Comparison of ENCODE assay signal across 8 mouse cellular contexts in genomic region chrX:71556115-71556941, GRCm38 (mm10). TPM values are rescaled to one million over a fixed set of nuclear protein-coding genes. Genes with fewer than 3 reads are reported as not detected.
DNase-seq lines count a peak whose midpoint lies in the region; ATAC-seq and TF ChIP-seq lines count a peak whose summit lies in the region.

No protein-coding gene starts in this region.

- no peak overlapping the region for H3K27ac ChIP-seq in left cerebral cortex, adult 2 months
- H3K27ac ChIP-seq in hindbrain, embryonic 14.5 days, result peak overlapping the region; percentile 97
- peak overlapping the region; percentile 61 for H3K27ac ChIP-seq in liver, adult 2 months (replicated peaks; ENCODE audit: insufficient read depth, low read depth, low read length)
- peak overlapping the region; percentile 96 for H3K27ac ChIP-seq in neural tube, embryonic 14.5 days (ENCODE audit: low read depth, low read length)

- peak overlapping the region; percentile 52 for H3K4me2 ChIP-seq in hindbrain, embryonic 14.5 days (replicated peaks)
- peak overlapping the region; percentile 35 for H3K4me2 ChIP-seq in neural tube, embryonic 14.5 days (ENCODE audit: low read depth, low read length)

- no peak for TF ChIP-seq CTCF in left cerebral cortex, adult 2 months (IDR thresholded peaks at IDR 0.05)
- TF ChIP-seq CTCF in liver, adult 2 months (IDR thresholded peaks at IDR 0.05; ENCODE audit: low read depth, low read length), result no peak

- no peaks in the 10 kb centered on the region; the same call in 1 of the 2 replicates for H3K4me1 ChIP-seq in hindbrain, embryonic 14.5 days (replicated peaks; ENCODE audit: control insufficient read depth, insufficient read depth, low read length)
- no peaks in the 10 kb centered on the region for H3K4me1 ChIP-seq in liver, adult 2 months (ENCODE audit: control insufficient read depth, insufficient read depth, low read length)
- H3K4me1 ChIP-seq in neural tube, embryonic 14.5 days (ENCODE audit: control insufficient read depth, insufficient read depth, low read length), result no peaks in the 10 kb centered on the region

- peak overlapping the region; percentile 93 for H3K9ac ChIP-seq in hindbrain, embryonic 14.5 days
- H3K9ac ChIP-seq in liver, adult 2 months (ENCODE audit: low read depth, low read length), result peak overlapping the region; percentile 95
- peak overlapping the region; percentile 82 for H3K9ac ChIP-seq in neural tube, embryonic 14.5 days (replicated peaks; ENCODE audit: low read depth, low read length)

- H3K4me3 ChIP-seq in left cerebral cortex, adult 2 months, result peak overlapping the region; percentile 58
- H3K4me3 ChIP-seq in hindbrain, embryonic 14.5 days (replicated peaks; ENCODE audit: low read length), result peak overlapping the region; percentile 72
- peak overlapping the region; percentile 98 for H3K4me3 ChIP-seq in liver, adult 2 months (ENCODE audit: insufficient read depth, low read depth, low read length)
- peak overlapping the region; percentile 64 for H3K4me3 ChIP-seq in neural tube, embryonic 14.5 days (ENCODE audit: low read depth, low read length)

- WGBS in hindbrain, embryonic 14.5 days, result 8% methylated on average over 26 of the region's 112 CpGs
- 0% methylated on average over 56 of the region's 112 CpGs for WGBS in liver, adult 2 months
- 18% methylated on average over 32 of the region's 112 CpGs for WGBS in neural tube, embryonic 14.5 days

- no peak for TF ChIP-seq POLR2A in liver, adult 2 months (IDR thresholded peaks at IDR 0.05; ENCODE audit: extremely low read depth, insufficient read depth, low read length)

- H3K9me3 ChIP-seq in hindbrain, embryonic 14.5 days (ENCODE audit: control insufficient read depth, low read length), result no peaks in the 10 kb centered on the region
- no peaks in the 10 kb centered on the region for H3K9me3 ChIP-seq in neural tube, embryonic 14.5 days (ENCODE audit: control insufficient read depth, low read length)

- no peaks in the 10 kb centered on the region for H3K27me3 ChIP-seq in hindbrain, embryonic 14.5 days (ENCODE audit: control insufficient read depth, insufficient read depth, low read length)
- no peaks in the 10 kb centered on the region for H3K27me3 ChIP-seq in liver, adult 2 months (ENCODE audit: control insufficient read depth, insufficient read depth, low read length)
- H3K27me3 ChIP-seq in neural tube, embryonic 14.5 days (ENCODE audit: control insufficient read depth, insufficient read depth, low read length), result no peaks in the 10 kb centered on the region

- peak; percentile 36; the same call in 1 of the 2 replicates for ATAC-seq in erythroid progenitor cell, adult 5-6 weeks (replicated peaks; ENCODE audit: low FRiP score, poor library complexity, severe bottlenecking)
- ATAC-seq in hindbrain, embryonic 14.5 days (ENCODE audit: low FRiP score), result peak; percentile 67
- peak; percentile 66 for ATAC-seq in neural tube, embryonic 14.5 days (ENCODE audit: low read depth)

- H3K79me2 ChIP-seq in liver, adult 2 months (ENCODE audit: control insufficient read depth, insufficient read depth, low read length), result no peaks in the 10 kb centered on the region

- peaks cover 18% of the 10 kb centered on the region for H3K36me3 ChIP-seq in hindbrain, embryonic 14.5 days (replicated peaks; ENCODE audit: control insufficient read depth, insufficient read depth)
- no peaks in the 10 kb centered on the region; the same call in 1 of the 2 replicates for H3K36me3 ChIP-seq in liver, adult 2 months (ENCODE audit: control insufficient read depth, insufficient read depth, low read length)
- H3K36me3 ChIP-seq in neural tube, embryonic 14.5 days (ENCODE audit: control insufficient read depth, insufficient read depth, low read length), result no peaks in the 10 kb centered on the region

- intact Hi-C loops in left cerebral cortex, adult 2 months (cut with DNase I), result loop anchor here (1.0 to 5.0 kb wide), 3 partner anchors 46 to 128 kb away; no protein-coding TSS in a partner anchor

- DNase-seq in left cerebral cortex, adult 2 months (ENCODE audit: extremely low spot score in 1 of 2, low spot score in 2 of 2), result peak; percentile 12 to 17
- no peak for DNase-seq in left cerebral cortex, adult 11 months (ENCODE audit: low spot score)
- DNase-seq in adrenal gland, postnatal 10 days, result peak; percentile 46
- peak; percentile 28 for DNase-seq in hindbrain, embryonic 14.5 days (ENCODE audit: low spot score)
- DNase-seq in liver, adult 2 months (ENCODE audit: extremely low read depth, low read depth, low spot score), result no peak
- DNase-seq in urinary bladder, postnatal 25 days (ENCODE audit: low spot score), result peak; percentile 15

RNA-seq across cellular contexts. Expression of gene Hmgb3, which starts 0.6 kb away (rescaled TPM):
- total RNA-seq in left cerebral cortex, adult 2 months (2021), result 10 to 100 TPM; 24.0 to 33.7 TPM
- total RNA-seq in adrenal gland, postnatal 10 days (2021), result 100 to 1,000 TPM; 121 to 151 TPM
- 163 and 208 TPM in 2 replicates for total RNA-seq in erythroid progenitor cell, adult 5-6 weeks (2015; ENCODE audit: low replicate concordance)
- 164 and 222 TPM in 2 replicates for total RNA-seq in erythroid progenitor cell, adult 5-6 weeks (2017; ENCODE audit: low replicate concordance)
- polyA plus RNA-seq in hindbrain, embryonic 14.5 days (2014; fragmentation: Nextera tagmentation; extraction: Ambion mirVana), result 350 and 353 TPM in 2 replicates
- 7.2 and 9.4 TPM in 2 replicates for total RNA-seq in liver, adult 2 months (2014; rRNA removed)
- 2.4 and 3.2 TPM in 2 replicates for polyA plus RNA-seq in liver, adult 2 months (2012; rRNA removed)
- 378 and 434 TPM in 2 replicates for polyA plus RNA-seq in neural tube, embryonic 14.5 days (2014; fragmentation: Nextera tagmentation; extraction: Ambion mirVana)

Comparison
In these comparisons a context has a peak if more than half of its experiments do, and no peak if none do; other contexts are left out.
1. DNase-seq: peak in left cerebral cortex, adult 2 months (2 of 2), adrenal gland, postnatal 10 days (single experiment), hindbrain, embryonic 14.5 days (single experiment) and urinary bladder, postnatal 25 days (single experiment); none in left cerebral cortex, adult 11 months (single experiment) and liver, adult 2 months (single experiment).
2. Peak in every context shown above with its lines, with median percentiles within 50 percentile points of each other: H3K4me3 ChIP-seq, ATAC-seq and H3K9ac ChIP-seq.